Mouse (Mus musculus) retina, embryonic 14.5 days (tissue): ENCODE results near the gene Gm20816.
"Not testable (repeated sequence)": the region's sequence is repeated elsewhere in the genome, so short reads cannot be mapped to it uniquely, and the experiment has no call there.

ENCODE experiments used
- DNase-seq: peaks from one replicate; pipeline ENCODE4 v3.0.0-alpha.2; 2015; ENCODE audit warnings: low spot score

Gm20816 gene

GRCm38 (mm10) chrY:68537655-68538054 lies at the start of gene Gm20816:
TSS of gene Gm20816 (plus strand) at chrY:68537955.
- DNase-seq, result not testable (repeated sequence)
